Mouse (Mus musculus): Measurements from ENCODE around the gene Epb41l4b.

Epb41l4b gene

DNA sequence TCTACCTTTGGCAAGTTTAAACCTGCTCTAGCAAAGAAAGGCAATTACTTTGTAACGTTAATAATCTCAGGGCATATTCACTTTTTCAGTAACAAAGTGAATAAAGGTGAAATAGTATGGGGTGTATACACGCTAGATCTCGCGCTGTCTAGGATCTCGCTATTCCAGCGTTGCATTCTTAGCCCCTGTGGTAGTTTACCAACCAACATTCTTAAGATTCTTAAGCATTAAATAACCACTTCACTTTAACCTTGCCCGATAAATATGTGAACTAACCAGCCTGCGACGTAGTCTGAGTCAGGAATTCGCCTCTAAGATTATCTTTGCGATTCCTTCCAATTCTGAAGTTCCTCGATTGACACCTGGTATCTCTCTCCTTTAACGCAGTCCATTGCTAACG, 197.1 kb downstream of the Epb41l4b start:
- no peak for DNase-seq (ENCODE audit: extremely low spot score)

- no peak for DNase-seq (ENCODE audit: extremely low spot score)
Measured at GRCm38 (mm10) chr4:56944286-56944685, 199.0 kb downstream of the Epb41l4b start.

GRCm38 (mm10) chr4:56943258-56943657, 200.0 kb downstream of the Epb41l4b start:
- no peak for DNase-seq (ENCODE audit: extremely low spot score)

GRCm38 (mm10) chr4:56942567-56942966, 200.7 kb downstream of the Epb41l4b start:
- DNase-seq (ENCODE audit: extremely low spot score) = no peak

All from embryo, embryonic 9.5 days (tissue).